ENCODE assay signal across 16 mouse cellular contexts in genomic region chr16:28846123-28846522, GRCm38 (mm10).
"Had no signal": no experiment of that assay in that cellular context is flagged by ENCODE, and none has a peak within 500 bp of the region (broad histone marks: within the 10 kb centered on the region; RNA-seq: fewer than 3 reads in every experiment).

No protein-coding gene starts in this region.

- H3K4me2 ChIP-seq: hindbrain, embryonic 13.5 days; limb, embryonic 12.5 days; midbrain, embryonic 13.5 days; neural tube, embryonic 15.5 days had no signal

- ATAC-seq: hindbrain, postnatal 0 days; lung, postnatal 0 days; midbrain, embryonic 13.5 days had no signal

- H3K9me3 ChIP-seq: midbrain, embryonic 13.5 days; neural tube, embryonic 15.5 days had no signal

- H3K9ac ChIP-seq: hindbrain, embryonic 13.5 days; limb, embryonic 12.5 days; liver, embryonic 14.5 days; midbrain, embryonic 13.5 days; neural tube, embryonic 15.5 days had no signal

- DNase-seq: layer of hippocampus, adult 9-11 months; layer of hippocampus, postnatal 36 days; liver; lung, adult 2 months; lung, postnatal 36 days; right cerebral cortex, adult 18-20 months; right cerebral cortex, postnatal 25 days; thymus, postnatal 36 days had no signal

- H3K36me3 ChIP-seq: midbrain, embryonic 13.5 days had no signal

- H3K27ac ChIP-seq: hindbrain, embryonic 13.5 days; hindbrain, postnatal 0 days; limb, embryonic 12.5 days; liver, embryonic 14.5 days; midbrain, embryonic 13.5 days; neural tube, embryonic 15.5 days had no signal

- H3K27me3 ChIP-seq: neural tube, embryonic 15.5 days had no signal

- H3K4me3 ChIP-seq: hindbrain, embryonic 13.5 days; limb, embryonic 12.5 days; midbrain, embryonic 13.5 days; myocyte; neural tube, embryonic 15.5 days had no signal
